Mouse (Mus musculus) lung, postnatal 10 days (tissue): ENCODE results near the gene Gdi1.

Experiments used
- DNase-seq: peaks from one replicate; pipeline ENCODE4 v3.0.0; 2021

Gene Gdi1

DNA sequence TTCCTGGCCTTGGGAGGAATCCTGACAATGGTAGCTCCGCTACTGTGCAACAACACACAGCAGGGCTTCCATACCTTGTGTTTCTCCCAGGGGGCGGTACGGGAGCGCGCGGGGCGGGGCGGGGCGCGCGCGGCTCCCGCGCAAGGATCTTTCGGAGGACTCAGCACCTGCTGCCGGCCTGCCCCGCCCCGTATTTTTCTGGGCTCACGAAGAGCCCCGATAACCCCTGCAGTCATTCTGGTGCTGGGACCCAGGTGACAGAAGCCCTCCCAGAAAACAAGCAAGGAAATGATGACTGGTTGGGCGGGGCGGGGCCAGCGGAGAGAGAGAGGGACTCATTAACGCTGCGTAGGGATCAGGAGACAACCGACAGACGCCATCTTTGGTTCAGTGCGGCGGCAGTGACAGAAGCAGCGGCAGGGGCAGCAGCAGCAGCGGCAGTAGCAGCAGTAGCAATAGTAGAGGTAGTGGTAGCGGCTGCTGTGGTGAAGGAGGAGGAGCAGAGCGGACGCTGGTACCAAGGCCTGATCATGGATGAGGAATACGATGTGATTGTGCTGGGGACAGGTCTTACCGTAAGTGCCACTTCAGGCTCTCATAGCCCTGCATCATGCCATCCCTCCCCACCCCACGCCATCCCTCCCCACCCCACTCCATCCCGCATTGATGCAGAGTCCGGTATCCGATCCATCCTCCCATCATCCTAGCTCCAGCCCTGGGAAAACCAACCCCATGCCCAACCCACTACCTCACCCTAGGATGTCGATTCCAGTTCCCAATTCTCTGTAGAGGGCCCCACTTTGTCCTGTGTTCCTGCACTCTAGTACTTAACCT lies at the start of gene Gdi1:
Gdi1 (plus strand) TSS at position 132 of the 834 bp plus-strand sequence.
- DNase-seq = peak; percentile 76

DNA sequence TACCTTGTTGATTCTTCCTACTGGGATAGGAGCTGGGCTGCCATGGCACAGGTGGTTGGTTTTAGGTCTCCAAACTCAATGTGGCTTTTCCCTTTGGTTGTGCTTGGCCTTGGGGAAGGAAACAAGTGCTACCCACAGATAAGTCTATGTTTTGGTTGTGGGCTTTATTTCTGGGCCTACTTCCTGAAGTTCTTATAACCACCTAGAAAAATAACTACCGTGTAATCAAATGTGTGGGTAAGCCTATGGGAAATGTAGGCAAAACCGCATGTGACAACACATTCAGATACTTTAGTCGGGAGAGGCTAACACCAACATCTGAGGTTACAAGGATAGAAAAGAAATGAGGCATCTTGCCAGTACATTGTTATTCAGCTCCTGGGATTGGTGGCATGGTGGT lies 47.1 kb upstream of the Gdi1 start:
- DNase-seq = no peak

DNA sequence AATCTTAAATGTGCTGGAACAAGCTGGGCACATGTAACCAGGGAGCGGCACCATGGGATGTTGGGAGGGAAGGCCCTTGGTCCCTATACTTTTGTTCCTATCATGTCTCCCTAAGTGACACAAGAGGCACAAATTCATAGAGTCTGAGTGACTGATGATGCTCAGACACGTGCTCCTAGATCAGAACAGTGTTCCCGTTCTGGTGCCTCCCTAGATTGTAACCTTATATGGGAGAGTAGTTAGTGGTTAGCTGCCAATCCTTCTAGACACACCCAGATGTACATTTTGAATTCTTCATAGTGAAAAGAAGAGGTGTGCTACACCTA lies 35.1 kb upstream of the Gdi1 start:
- DNase-seq = no peak

DNA sequence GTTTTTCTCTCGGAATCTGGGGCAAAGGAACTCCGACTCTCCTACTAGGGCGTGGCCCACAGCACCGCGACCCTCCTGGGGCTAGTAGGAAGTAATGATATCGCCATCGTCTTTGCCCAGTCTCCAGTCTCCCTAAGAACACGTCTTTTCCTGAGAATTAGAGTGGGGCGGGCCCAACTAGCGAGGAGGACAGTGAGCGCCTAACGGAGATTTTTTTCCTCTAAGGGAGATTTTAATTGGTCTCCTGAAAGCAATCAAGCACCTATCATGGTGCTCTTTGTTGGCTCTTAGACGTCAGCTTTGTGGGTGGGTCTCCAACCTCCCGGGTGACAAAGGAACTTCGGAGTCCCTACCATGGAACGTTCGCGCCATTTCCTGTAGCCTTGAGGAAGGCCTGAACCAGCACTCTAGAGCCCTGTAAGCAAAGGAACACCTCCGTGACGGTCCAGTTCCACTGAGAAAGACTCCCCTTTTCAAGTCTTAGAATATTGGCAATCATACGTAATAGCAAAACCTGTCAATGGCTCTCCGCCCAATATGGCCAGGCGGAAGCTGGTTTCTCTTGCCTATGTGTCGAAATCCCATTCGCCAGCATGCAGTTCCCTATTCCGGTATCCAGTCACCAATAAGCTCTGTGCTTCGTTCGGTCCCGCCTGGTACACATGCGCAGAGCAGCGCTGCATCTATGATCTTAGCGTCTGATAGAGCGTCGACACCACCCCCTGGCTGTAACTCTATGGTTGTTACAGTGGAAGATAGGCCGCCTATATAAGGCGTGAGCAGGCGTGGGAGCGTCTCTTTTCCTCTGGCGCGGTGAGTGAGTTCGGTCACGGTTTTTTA lies 34.5 kb upstream of the Gdi1 start, which contains the start of gene Rpl10:
Rpl10 (plus strand) TSS at position 751 of the 840 bp plus-strand sequence.
- DNase-seq = peak; percentile 95

DNA sequence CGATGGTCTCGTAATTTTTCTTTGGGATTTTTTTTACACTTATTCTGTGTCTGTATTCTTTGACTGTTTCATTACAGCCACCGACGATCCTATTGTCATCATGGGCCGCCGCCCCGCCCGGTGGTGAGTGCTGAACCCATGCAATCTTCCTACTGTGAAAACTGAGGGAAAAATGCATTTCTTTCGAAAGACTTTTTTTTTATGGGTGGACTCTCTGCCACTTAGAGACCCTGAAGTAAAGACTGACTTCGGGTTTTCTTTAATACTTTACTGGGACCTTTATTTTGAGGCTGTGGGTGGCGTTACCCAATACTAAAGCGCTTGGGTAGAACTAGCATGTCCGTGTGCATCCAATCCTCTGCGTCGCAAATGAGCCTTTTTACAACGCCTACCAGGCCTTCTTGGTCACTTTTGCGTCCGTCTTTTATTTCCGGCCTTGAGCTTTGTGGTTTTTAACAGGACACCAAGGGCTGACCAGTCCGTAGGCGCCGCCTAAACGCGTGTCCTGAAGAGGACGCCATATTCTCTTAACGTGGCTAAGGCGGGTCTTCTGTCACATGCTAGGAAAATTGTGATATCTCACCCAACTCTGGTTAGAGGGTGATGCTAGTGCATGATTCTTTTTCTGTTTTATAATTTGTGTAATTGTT lies 33.8 kb upstream of the Gdi1 start:
- DNase-seq = peak; percentile 59

DNA sequence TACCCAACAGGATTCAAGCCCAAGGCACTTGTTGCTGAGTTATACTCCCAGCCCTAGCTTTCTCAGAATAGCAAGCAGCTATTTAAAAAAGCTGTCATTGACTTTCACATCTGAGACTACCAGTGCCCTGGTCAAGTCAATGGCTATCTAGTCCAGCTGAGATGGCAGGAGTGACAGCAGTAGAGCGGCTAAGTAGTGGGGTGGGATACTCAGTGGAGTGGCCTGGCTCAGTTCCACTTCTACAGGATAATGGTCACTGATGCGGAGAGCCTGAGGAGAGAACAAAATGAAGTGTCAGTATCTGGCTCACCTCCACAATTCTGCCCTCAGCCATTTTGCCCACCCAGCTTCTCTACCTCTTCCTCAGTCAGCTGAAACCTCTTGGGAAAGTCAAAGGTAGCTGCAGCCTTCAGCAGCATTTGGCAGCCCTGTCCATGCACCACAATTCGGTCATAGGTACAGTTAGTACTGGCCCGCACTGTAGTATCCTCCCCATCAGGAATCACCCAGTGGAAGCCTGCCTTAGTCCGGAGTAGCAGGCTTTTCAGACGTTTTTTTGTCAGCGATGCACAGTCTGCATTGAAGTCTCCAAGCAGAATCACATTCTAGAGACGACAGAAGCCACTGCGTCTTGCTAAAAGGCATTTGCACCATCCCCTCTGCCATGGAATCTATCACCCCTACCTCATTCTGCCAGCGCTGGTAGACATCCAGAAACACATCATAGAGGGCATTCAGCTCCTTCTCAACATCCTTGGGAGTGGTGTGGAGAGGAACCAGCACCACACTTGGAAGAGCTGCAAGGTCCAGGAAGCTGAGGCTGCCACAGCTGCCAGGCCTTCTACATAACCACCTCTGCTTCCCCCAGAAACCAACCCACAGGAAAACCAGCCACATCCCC lies 31.1 kb upstream of the Gdi1 start:
- no peak for DNase-seq

DNA sequence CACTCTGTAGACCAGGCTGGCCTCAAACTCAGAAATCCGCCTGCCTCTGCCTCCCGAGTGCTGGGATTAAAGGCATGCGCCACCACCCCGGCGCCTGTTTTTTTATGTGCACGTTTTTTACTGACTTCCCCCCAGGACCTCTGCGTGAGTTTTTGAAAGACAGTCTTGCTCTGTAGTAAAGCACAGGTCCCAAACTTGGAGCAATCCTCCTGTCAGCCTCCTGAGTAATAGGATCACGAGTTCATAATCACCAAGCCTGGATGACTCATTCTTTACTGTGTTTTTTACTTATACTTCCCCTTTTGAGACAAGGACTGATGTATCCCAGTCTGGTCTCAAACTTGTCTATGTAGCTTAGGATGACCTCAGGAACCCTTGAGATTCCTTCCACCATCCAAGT lies 26.9 kb upstream of the Gdi1 start:
- DNase-seq = no peak

DNA sequence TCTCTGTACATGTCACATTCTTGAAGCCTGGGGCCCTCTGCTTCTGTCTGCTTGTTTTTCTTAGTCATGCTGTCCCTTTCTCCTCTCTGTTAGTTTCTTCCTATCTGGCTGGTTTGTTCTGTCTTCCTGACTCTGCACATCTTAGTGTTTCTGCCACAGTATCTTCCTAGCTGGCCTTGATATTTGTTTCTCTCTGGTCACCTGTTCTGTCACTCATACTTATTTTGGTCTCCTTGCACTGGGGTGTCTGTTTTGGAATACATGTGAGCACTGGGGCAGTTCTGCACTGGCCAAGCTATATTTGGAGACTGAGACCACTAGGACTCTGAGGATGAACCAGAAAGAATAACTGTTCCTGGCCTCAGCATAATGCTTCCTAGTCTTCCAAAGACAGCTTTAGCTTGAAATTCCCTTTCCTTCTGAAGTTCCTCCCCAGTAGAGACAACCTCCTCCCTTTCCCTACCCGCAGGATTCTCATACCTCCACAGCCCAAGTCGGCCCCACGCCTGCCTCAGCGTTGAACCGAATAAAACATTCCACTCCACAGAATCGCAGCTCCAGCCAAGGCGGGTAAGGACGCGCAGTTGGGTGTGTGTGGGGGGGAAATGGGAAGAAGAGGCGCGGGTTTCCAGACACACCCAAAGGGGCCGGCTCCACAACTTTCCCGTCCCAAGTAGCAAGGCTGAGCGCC lies 23.6 kb upstream of the Gdi1 start:
- DNase-seq = no peak

DNA sequence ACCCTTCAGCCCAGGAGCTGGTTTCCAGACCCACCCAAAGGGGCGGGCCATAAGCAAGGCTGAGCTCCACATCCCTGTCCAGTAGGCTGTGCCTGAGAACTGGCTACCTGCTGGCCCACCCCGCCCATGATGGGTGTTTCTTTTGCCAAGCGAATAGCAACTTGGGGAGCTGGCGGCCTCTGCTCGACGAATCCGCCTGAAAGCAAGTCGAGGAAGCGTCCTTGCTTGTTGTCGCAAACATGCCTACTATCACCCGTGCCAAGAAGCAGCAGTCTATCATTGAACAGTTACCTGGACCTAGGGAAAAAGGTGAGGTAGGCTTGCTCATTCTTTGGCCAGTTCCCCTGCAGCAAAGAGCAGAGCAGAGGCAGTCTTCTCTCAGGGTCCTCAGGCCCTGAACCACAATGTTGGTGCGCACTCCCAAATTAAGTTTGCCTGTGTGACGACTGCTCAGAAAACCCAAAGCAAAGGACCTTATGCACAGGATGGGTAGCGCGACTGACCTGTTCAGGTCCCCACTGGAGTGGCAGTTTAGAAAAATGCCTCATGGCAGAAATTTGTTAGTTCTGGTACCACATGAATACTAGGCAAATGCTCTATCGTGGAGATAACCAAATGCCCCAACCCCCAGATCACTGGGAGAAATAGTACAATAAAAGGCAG lies 22.9 kb upstream of the Gdi1 start, which contains the start of the genes Taz and Dnase1l1:
Taz (plus strand) TSS at position 181 of the 663 bp plus-strand sequence.
Dnase1l1 (minus strand) TSS at position 606 of the 663 bp plus-strand sequence.
- DNase-seq = peak; percentile 92

DNA sequence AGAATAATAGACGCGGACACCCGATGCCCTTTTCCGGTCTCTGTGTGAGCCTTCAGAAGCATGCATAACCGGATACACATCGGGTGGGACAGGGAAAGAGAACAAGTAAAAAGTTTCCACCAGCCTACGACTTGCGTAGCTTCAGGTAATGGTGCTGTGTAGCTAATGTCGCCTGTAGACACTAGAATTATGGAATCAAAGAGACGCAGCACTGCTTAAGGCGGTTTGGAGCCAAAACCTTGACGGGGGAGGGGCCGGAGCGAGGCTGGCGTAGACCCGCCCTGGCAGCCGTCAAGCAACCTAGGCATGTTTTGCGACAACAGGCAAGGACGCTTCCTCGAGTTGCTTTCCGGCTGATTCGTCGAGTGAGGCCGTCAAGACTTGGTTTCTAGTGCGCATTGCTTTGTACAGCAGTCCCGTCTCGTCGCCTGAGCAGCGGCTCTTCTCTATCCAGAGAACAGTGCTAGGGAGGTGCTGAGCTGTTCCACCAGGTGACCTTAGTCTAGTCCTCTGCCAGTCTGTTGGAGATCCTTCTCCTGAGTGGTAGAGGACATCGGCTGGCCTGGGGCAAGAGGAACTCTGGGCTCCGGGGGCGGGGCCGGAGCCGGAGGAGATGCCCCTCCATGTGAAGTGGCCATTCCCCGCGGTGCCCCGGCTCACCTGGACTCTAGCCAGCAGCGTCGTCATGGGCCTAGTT lies 22.3 kb upstream of the Gdi1 start:
- DNase-seq = peak; percentile 93

DNA sequence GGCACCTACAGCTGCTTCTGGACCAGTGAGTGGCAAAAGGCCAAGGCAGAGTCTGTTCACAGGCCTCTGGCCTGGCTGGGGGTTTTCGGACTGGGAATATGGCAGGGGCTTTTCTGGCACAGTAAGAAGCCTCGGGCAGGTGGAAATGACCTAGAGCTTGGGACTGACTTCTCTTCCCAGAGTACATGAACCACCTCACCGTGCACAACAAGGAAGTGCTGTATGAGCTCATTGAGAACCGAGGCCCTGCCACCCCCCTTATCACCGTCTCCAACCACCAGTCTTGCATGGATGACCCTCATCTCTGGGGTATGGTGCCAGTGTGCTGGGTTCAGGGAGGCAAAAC lies 21.7 kb upstream of the Gdi1 start:
- DNase-seq = no peak

DNA sequence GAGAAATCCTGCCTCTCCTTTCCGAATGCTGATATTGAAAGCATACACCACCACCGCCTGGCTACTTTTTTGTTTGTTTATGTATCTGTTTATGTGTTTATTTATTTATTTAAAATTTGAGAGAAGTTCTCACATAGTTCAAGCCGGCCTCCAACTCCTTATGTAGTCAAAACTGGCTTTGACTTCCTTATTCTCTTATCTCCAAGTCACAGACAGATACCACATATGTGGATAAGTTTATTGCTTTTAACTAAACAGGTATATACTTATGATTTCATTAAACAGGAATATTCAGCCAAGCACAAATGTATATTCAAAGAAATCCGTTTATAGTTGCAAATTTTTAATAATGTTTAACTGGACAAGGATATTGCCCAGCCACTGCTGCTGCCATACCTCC lies 11.4 kb upstream of the Gdi1 start:
- DNase-seq = no peak

DNA sequence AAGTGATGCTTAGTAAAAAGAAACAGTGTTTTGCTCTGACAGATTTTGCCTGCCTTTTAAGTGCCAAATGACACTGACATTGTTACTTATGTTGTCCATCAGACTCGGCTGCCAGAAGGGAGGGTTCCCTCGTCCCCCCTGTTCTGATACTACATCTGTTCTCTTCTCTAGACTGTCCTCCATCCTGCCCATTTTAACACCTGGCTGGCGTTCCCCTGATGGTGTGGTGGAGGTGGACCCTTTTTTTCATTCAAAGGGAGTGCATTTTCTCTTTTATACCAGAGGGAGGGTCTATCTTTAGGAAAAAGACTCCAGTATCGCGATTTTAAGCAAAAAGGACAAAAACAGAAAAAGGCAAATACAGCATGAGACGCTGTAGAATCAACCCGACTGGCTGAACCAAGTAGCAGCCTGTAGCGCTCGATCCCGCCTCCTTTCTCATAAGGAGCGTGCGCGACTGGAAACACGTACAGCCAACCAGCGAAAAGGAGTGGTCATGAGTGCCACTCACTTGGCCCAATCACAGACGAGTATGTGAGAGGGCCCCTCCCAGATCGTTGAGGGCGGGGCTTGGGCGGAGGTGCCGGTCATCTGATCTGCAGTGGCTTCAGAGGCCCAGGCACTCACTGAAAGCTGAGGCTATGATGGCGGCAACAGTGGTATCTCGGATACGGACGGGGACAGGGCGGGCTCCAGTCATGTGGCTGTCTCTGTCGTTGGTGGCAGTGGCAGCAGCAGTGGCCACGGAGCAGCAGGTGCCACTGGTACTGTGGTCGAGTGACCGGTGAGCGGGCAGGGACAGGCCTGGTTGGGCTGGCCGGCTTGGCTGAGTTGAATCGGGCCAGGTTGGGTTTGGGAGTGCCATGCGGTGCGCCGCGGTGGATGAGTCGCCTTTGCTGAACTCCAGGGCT lies 8.0 kb upstream of the Gdi1 start, which contains the start of gene Atp6ap1:
Atp6ap1 (plus strand) TSS at position 560 of the 911 bp plus-strand sequence.
- DNase-seq = peak; percentile 97

DNA sequence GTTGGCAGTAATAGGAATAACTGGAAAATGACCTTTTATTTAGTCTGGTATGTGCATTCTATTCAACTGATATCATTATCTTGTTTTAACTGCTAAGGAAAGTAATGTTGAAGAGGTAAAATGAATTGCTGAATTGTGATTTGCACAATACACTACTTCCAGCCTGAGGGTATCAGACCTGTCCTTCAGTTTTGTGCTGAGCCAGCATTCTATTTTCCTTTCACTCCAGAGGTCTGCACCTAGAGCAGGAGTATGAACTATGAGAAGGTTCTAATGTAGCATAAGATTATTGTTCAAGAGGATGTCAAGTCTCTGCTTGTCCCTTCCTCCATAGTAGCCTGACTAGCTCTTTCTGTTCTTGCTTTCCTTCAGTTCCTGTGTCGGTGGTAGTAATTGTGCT lies 6.5 kb upstream of the Gdi1 start:
- no peak for DNase-seq

DNA sequence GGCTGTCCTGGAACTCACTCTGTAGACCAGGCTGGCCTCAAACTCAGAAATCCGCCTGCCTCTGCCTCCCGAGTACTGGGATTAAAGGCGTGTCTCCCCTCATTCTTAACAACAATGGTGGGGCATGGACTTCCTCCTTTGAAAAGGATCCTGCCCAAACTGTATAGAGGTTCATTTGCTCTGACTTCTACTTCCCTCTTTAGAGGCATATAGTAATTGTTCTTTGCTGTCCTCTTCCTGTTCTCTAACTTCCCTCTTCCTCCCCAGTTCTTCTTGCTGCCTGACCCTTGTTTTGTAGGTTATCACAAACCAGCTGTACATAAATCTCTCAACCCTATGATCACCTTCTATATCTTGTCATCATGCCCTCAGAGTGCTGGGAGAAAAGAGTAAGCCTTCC lies 5.1 kb upstream of the Gdi1 start:
- no peak for DNase-seq

DNA sequence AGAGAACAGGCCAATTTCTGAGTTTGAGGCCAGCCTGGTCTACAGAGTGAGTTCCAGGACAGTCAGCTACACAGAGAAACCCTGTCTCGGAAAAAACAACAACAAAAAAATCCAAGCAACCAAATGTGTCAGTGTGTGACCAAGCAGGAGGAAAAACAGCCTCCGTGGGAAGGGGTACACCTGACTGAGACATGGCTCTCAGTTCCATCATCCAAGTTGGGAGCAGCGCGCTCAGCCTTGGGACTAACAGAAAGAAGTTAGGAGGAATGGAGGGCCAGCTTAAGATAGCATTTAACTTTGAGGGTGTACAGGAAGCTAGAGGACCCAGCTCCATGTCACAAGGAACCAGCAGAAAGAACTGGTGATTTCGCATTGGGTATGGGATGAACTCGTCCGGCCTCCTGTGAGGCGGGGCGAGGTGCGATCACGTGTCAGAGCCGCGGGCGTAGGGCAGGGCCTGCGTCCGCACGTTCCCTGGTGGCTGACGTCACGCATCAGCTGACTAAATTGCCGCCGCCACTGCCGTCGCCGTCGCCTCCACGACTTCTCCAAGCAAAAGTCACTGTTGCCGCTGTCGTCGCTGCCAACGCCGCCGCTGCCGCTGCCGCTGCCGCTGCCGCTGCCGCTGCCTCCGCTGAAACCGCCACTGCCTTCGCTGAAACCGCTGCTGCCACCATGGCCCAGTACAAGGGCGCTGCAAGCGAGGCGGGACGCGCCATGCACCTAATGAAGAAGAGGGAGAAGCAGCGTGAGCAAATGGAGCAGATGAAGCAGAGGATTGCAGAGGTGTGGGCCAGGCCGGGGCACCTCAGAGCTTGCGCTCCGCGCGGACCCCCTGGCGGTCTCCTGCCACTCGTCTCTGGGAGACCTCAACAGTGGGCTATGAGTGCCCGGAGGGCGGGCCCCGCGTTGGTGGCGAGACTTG lies 8.0 kb downstream of the Gdi1 start, which contains the start of gene Fam50a:
Fam50a (plus strand) TSS at position 494 of the 925 bp plus-strand sequence.
- peak; percentile 94 for DNase-seq

DNA sequence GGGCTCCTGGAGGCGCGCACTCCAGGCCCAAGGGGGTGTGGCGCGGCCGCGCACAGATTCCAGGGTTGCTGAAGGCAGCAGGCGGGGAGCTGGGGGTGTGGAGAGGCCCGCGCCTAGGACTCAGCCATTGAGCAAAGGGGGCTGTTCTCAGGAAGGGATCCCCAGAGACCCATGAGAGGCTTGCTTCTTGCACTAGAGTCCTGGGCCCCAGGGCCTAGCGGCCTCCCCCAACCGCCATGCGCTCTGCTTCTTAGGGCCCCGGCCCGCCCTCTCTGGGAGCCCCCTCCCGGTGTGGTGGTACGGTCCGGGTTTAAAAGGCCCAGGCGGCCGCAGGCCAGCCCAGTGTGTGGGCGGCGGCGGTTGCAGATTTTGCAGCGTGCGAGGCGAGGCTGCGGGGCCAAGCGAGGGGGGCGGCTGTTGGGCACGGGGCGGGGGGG lies 23.9 kb downstream of the Gdi1 start, which contains the start of gene Plxna3:
Plxna3 (plus strand) TSS at position 342 of the 437 bp plus-strand sequence.
- DNase-seq = peak; percentile 74

DNA sequence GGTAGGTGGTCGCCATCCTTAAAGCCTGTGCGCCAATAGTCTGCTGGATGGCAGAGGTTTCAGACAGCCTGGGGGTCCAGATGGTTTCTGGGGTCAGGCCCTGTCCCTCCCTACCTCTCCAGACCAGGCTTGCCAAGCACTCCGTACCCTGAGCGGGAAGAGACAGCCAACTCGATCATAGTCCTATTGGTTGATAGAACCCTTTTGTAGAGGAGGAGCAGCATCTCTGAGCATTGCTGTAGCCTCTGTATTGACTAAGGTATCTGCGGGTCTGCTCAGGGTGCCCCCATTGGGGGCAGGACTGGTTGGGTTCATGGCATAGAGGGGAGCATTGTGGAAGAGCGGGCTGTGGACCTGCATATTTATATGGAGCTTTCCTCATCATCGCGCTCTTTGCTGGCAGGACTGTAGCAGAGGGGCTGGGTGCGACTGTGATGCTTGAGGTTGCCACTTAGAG lies 24.4 kb downstream of the Gdi1 start:
- DNase-seq = no peak
